Mouse (Mus musculus) forebrain, embryonic 14.5 days (tissue): ENCODE data around the gene Slc3a2. TPM values are rescaled to one million over a fixed set of nuclear protein-coding genes. Genes with fewer than 3 reads are reported as not detected.
A peak's percentile ranks its signal among the peaks of the same experiment; 100 is the strongest.

ENCODE experiments used
- ATAC-seq: fragments of 200-750 bp; cut with Nextera tagmentation; 2 replicates; pipeline ENCODE4 v1.8.0; 2017; ENCODE audit warnings: mild to moderate bottlenecking, moderate library complexity
- DNase-seq: peaks from one replicate; pipeline ENCODE4 v3.0.0-alpha.2; 2015; ENCODE audit warnings: low spot score
- H3K27ac ChIP-seq: fragments of 300-500 bp; sonication (generic); 2 replicates; pipeline ENCODE4 v1.5.1; 2014; ENCODE audit warnings: low read depth, mild to moderate bottlenecking, control low read depth, low read length, moderate library complexity
- H3K27me3 ChIP-seq: fragments of 300-500 bp; sonication (generic); replicated peaks from 2 replicates; pipeline ENCODE4 v1.6.1; 2014; ENCODE audit warnings: low read length, control low read depth, mixed read lengths; ENCODE audit not compliant: control insufficient read depth, insufficient read depth
- H3K36me3 ChIP-seq: fragments of 300-500 bp; sonication (generic); 2 replicates; pipeline ENCODE4 v1.6.1; 2014; ENCODE audit warnings: low read length, control low read depth; ENCODE audit not compliant: control insufficient read depth, insufficient read depth
- H3K4me1 ChIP-seq: fragments of 300-500 bp; sonication (generic); 2 replicates; pipeline ENCODE4 v1.6.1; 2014; ENCODE audit warnings: antibody characterized with exemption, low read length, control low read depth; ENCODE audit not compliant: control insufficient read depth, insufficient read depth
- H3K4me2 ChIP-seq: fragments of 300-500 bp; sonication (generic); 2 replicates; pipeline ENCODE4 v1.6.1; 2014; ENCODE audit warnings: mild to moderate bottlenecking, control low read depth, low read length
- H3K4me3 ChIP-seq: fragments of 300-500 bp; sonication (generic); 2 replicates; pipeline ENCODE4 v1.5.1; 2014; ENCODE audit warnings: low read depth, low read length, control low read depth
- H3K9ac ChIP-seq: fragments of 300-500 bp; sonication (generic); 2 replicates; pipeline ENCODE4 v1.6.1; 2014; ENCODE audit warnings: mild to moderate bottlenecking, low read length, control low read depth, moderate library complexity
- H3K9me3 ChIP-seq: fragments of 300-500 bp; sonication (generic); replicated peaks from 2 replicates; pipeline ENCODE4 v1.6.1; 2016; ENCODE audit warnings: low read length, control low read depth, mixed read lengths; ENCODE audit not compliant: control insufficient read depth
- WGBS: fragments of 180-500 bp; shearing (Covaris S2); extraction: QIAGEN DNeasy Blood & Tissue Kit; methylation state at CpG from one replicate; pipeline ENCODE4 v1.1.7; 2014; 5-methylcytosine and 5-hydroxymethylcytosine counted together
- microRNA-seq: library from miRNA; unstranded; fragments of <30 nt; microRNA quantifications from one replicate; pipeline ENCODE4, GENCODE M21; 2016
- polyA plus RNA-seq: library from polyadenylated mRNA; unstranded; fragments of >200 nt; fragmentation: Nextera tagmentation; extraction: Ambion mirVana; gene quantifications from 2 replicates; pipeline ENCODE4 v1.2.1, GENCODE M21; 2014

Slc3a2 gene
- polyA plus RNA-seq, 1 experiment from 2014 or later = 179 TPM

DNA sequence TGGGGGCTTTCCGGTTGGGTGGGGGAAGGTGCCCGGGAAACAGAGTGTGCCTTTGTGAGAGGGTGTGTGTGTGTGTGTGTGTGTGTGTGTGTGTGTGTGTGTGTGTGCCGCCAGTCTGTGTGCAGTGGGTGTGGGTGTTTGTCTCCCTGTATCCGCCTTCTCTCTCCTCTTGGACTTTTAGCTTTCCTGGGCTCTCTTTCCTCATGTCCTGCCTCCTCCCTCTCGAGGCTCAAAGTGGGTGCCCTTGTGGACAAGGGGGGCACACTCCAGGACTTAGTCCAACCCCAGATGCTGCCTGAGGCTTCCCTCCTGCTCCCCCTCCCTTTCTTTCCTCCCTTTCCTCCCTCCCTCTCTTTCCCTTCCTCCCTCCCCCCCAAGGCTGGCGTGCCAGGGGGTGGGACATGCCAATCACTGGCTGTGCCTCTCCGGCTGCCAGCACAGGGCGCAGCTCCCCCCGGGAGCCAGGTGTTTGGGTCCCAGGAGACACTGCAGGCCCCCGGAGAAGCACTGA, 59.2 kb downstream of the Slc3a2 start:
- 41% methylated on average over 8 of the region's 10 CpGs for WGBS
- Histone ChIP-seq H3K9ac (peak overlapping the region; percentile 32; the same call in 1 of the 2 replicates), H3K27ac (no peak overlapping the region), H3K27me3 (no peaks in the 10 kb centered on the region), H3K4me2 (peak overlapping the region; percentile 24), H3K4me3 (no peak overlapping the region), H3K9me3 (no peaks in the 10 kb centered on the region), H3K36me3 (no peaks in the 10 kb centered on the region), H3K4me1 (peaks cover 8% of the 10 kb centered on the region; the same call in 1 of the 2 replicates)
- peak; percentile 52 for DNase-seq
- peak; percentile 31; the same call in 1 of the 2 replicates for ATAC-seq

DNA sequence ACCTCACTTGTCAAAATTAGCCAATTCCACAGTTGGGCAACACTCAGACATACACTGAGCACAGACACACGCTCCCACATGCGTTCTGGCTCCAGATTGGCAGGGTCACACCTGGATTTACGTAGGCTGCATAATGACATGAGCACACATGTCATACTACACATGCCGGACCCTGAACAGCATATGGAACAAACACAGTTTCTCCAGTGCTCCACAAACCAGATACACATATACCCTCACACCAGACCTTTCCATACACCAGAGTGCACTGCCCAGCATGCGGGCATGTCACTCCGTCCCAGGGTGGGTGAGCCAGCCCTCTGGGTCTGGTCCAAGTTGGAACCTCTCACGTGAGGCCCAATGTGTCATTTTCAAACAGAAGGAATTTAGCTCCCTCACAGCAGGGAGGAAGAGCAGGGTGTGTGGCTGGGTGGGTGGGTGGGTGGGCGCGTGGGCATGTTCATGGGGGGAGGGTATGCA, 59.8 kb downstream of the Slc3a2 start, which contains the start of gene Chrm1:
Gene Chrm1, plus strand, starts transcription at position 430 of the 480 bp plus-strand sequence.
- H3K9me3 ChIP-seq = no peaks in the 10 kb centered on the region
- H3K27me3 ChIP-seq = no peaks in the 10 kb centered on the region
- 60% methylated on average over 9 of the region's 9 CpGs for WGBS
- ATAC-seq (peak; percentile 15; the same call in 1 of the 2 replicates), DNase-seq (peak; percentile 6)
- H3K36me3 ChIP-seq = no peaks in the 10 kb centered on the region
- H3K9ac ChIP-seq = peak within 1 kb of the TSS; percentile 32; the same call in 1 of the 2 replicates
- peaks cover 8% of the 10 kb centered on the region; the same call in 1 of the 2 replicates for H3K4me1 ChIP-seq
- peak within 1 kb of the TSS; percentile 35; the same call in 1 of the 2 replicates for H3K4me3 ChIP-seq
- no peak within 1 kb of the TSS for H3K27ac ChIP-seq
- H3K4me2 ChIP-seq = peak within 1 kb of the TSS; percentile 81

DNA sequence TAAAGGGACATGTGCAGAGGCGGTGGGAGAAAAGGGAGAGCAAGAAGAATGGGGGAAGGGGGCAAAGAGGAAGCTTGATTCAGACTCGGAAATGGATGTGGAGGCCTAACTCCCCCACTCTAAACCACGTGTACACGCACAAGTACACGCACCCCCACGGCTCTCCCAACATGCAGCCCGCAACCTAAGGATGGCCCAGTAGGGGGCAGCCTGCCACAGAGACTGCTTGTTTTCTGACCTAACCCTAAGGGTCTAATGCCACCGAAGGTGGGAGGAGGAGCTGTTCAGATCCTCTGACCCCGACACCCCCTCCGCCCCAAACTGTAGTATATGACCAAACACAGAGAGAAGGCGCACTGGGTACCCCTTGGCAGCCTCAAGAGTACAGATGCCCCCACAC, 60.8 kb downstream of the Slc3a2 start:
- 2% methylated on average over 11 of the region's 11 CpGs for WGBS
- Histone ChIP-seq H3K9me3 (no peaks in the 10 kb centered on the region), H3K27ac (no peak overlapping the region), H3K27me3 (no peaks in the 10 kb centered on the region), H3K4me1 (peaks cover 8% of the 10 kb centered on the region; the same call in 1 of the 2 replicates), H3K36me3 (no peaks in the 10 kb centered on the region), H3K9ac (peak overlapping the region; percentile 68), H3K4me2 (peak overlapping the region; percentile 81), H3K4me3 (peak overlapping the region; percentile 35)
- DNase-seq (peak; percentile 76), ATAC-seq (peak; percentile 60)

DNA sequence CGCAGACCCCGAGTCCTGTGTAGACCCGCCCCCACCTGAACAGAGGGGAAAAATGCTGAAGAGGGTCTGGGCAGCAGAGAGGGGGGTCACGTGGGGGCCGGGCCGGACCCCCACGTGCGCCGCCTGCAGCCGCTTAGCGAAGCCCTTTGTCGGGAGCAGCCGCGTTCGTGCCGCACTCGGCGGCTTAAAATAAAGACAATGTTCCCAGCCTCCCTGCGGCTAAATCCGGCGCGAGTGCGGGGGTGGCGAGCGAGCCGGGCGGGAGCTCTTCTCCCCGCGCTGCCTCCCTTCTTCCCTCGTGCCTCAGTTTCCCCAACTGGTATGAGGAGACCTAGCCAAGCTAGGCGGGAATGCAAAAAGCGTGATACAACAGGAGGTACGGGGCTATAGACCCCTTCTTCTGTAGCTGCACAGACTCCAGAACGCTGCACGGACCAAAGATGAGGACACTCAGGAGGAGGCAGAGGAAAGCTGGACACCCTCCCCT, 61.3 kb downstream of the Slc3a2 start:
- H3K4me2 ChIP-seq = peak overlapping the region; percentile 81
- no peaks in the 10 kb centered on the region for H3K36me3 ChIP-seq
- no peaks in the 10 kb centered on the region for H3K27me3 ChIP-seq
- peak; percentile 59 for ATAC-seq
- H3K4me1 ChIP-seq = peaks cover 8% of the 10 kb centered on the region; the same call in 1 of the 2 replicates
- H3K4me3 ChIP-seq = peak overlapping the region; percentile 35
- H3K9me3 ChIP-seq = no peaks in the 10 kb centered on the region
- peak overlapping the region; percentile 5; the same call in 1 of the 2 replicates for H3K27ac ChIP-seq
- WGBS = under 1% methylated on average over 35 of the region's 35 CpGs
- DNase-seq = peak; percentile 55
- peak overlapping the region; percentile 68 for H3K9ac ChIP-seq

Small RNAs within 50 kb of the gene (microRNA-seq; reads per million reads assigned to microRNA genes)
- not detected for gene Mir6992

Other genes with a start within 250 kb of the Slc3a2 start
- gene Slc22a8, start 132.1 kb downstream of the Slc3a2 start, polyA plus RNA-seq = 4.8 and 6.9 TPM in 2 replicates
- 4.7 and 7.4 TPM in 2 replicates for gene Slc22a6, start 105.3 kb downstream of the Slc3a2 start, polyA plus RNA-seq
- 1.7 and 3.1 TPM in 2 replicates for gene Chrm1, start 59.6 kb downstream of the Slc3a2 start, polyA plus RNA-seq
- 109 and 111 TPM in 2 replicates for gene Wdr74, start 12.5 kb upstream of the Slc3a2 start, polyA plus RNA-seq
- gene 1700092M07Rik, start 17.3 kb upstream of the Slc3a2 start, polyA plus RNA-seq = 0.77 and 1.1 TPM in 2 replicates
- gene Stx5a, start 18.0 kb upstream of the Slc3a2 start, polyA plus RNA-seq = 104 and 105 TPM in 2 replicates
- 162 and 178 TPM in 2 replicates for gene Nxf1, start 33.7 kb upstream of the Slc3a2 start, polyA plus RNA-seq
- 273 and 345 TPM in 2 replicates for gene Tmem223, start 47.6 kb upstream of the Slc3a2 start, polyA plus RNA-seq
- 30.8 and 41.4 TPM in 2 replicates for gene Tmem179b, start 51.1 kb upstream of the Slc3a2 start, polyA plus RNA-seq
- gene Taf6l, start 63.0 kb upstream of the Slc3a2 start, polyA plus RNA-seq = 18.3 and 19.7 TPM in 2 replicates
- 171 and 189 TPM in 2 replicates for gene Polr2g, start 75.2 kb upstream of the Slc3a2 start, polyA plus RNA-seq
- gene Zbtb3, start 79.2 kb upstream of the Slc3a2 start, polyA plus RNA-seq = 9.0 and 9.7 TPM in 2 replicates
- gene Ttc9c, start 96.0 kb upstream of the Slc3a2 start, polyA plus RNA-seq = 50.7 and 65.3 TPM in 2 replicates
- 7.2 and 7.4 TPM in 2 replicates for gene Hnrnpul2, start 96.6 kb upstream of the Slc3a2 start, polyA plus RNA-seq
- gene AC129217.1, start 106.4 kb upstream of the Slc3a2 start, polyA plus RNA-seq = not detected in 2 replicates
- 66.0 and 77.8 TPM in 2 replicates for gene Bscl2, start 114.1 kb upstream of the Slc3a2 start, polyA plus RNA-seq
- 346 and 353 TPM in 2 replicates for gene Gng3, start 115.8 kb upstream of the Slc3a2 start, polyA plus RNA-seq
- gene Lrrn4cl, start 127.4 kb upstream of the Slc3a2 start, polyA plus RNA-seq = 0.15 and 0.29 TPM in 2 replicates
- gene Ubxn1, start 148.1 kb upstream of the Slc3a2 start, polyA plus RNA-seq = 173 and 184 TPM in 2 replicates
- 57.0 and 66.4 TPM in 2 replicates for gene Uqcc3, start 157.6 kb upstream of the Slc3a2 start, polyA plus RNA-seq
- 44.2 and 59.1 TPM in 2 replicates for gene Lbhd1, start 160.4 kb upstream of the Slc3a2 start, polyA plus RNA-seq
- not detected in 2 replicates for gene Gm49403, start 160.6 kb upstream of the Slc3a2 start, polyA plus RNA-seq
- gene 1810009A15Rik, start 165.5 kb upstream of the Slc3a2 start, polyA plus RNA-seq = 63.7 and 77.6 TPM in 2 replicates
- gene Gm49416, start 165.6 kb upstream of the Slc3a2 start, polyA plus RNA-seq = not detected in 2 replicates
- gene Ints5, start 169.6 kb upstream of the Slc3a2 start, polyA plus RNA-seq = 25.0 and 32.1 TPM in 2 replicates
- gene Ganab, start 174.7 kb upstream of the Slc3a2 start, polyA plus RNA-seq = 73.3 and 78.9 TPM in 2 replicates
- gene B3gat3, start 197.0 kb upstream of the Slc3a2 start, polyA plus RNA-seq = 53.3 and 67.0 TPM in 2 replicates
- 0.93 and 0.99 TPM in 2 replicates for gene Rom1, start 206.0 kb upstream of the Slc3a2 start, polyA plus RNA-seq
- 4.1 and 5.4 TPM in 2 replicates for gene Eml3, start 206.2 kb upstream of the Slc3a2 start, polyA plus RNA-seq
- 57.1 and 57.4 TPM in 2 replicates for gene Mta2, start 218.5 kb upstream of the Slc3a2 start, polyA plus RNA-seq
- 24.2 and 26.4 TPM in 2 replicates for gene Tut1, start 230.5 kb upstream of the Slc3a2 start, polyA plus RNA-seq
- gene Eef1g, start 243.7 kb upstream of the Slc3a2 start, polyA plus RNA-seq = 356 and 360 TPM in 2 replicates